Mouse (Mus musculus): ENCODE data around the gene Sag. TPM values are rescaled to one million over a fixed set of nuclear protein-coding genes. Genes with fewer than 3 reads are reported as not detected.

Gene Sag
- polyA plus RNA-seq, 1 experiment from 2014 or later, result 2.1 TPM

DNA sequence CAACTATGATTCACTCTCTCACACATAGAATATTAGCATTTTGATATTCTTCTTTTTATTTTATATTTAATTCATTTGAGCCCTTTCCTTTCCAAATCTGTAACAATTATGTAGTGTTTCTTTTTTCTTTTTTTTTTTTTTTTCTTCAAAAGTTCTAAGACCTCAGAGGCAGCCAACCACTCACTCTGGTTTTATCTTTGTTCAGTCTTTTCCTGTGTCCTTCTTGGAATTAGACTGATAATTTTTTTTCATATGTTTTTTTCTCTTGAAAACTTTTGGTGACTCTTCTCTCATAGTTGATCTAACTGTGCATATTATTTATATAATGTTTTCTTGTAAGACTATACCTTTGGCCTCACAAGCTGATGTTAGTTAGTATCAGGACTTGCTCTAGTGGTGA lies 79.1 kb downstream of the Sag start:
- no peaks in the 10 kb centered on the region for H3K27me3 ChIP-seq (ENCODE audit: control insufficient read depth, insufficient read depth, low read length)
- H3K4me2 ChIP-seq (ENCODE audit: low read length), result no peak overlapping the region
- H3K36me3 ChIP-seq (ENCODE audit: control insufficient read depth, insufficient read depth, low read length), result 0 out of 2 replicates have a peak, but pooled peaks cover 11% of the 10 kb centered on the region
- no peak overlapping the region for H3K9ac ChIP-seq (replicated peaks; ENCODE audit: low read length)
- H3K27ac ChIP-seq (replicated peaks; ENCODE audit: low read depth, low read length), result no peak overlapping the region
- DNase-seq, result no peak
- no peaks in the 10 kb centered on the region for H3K9me3 ChIP-seq (ENCODE audit: control insufficient read depth, low read length)
- no peak overlapping the region for H3K4me3 ChIP-seq (replicated peaks; ENCODE audit: low read depth, low read length)
- H3K4me1 ChIP-seq (ENCODE audit: control insufficient read depth, insufficient read depth, low read length), result peaks cover 3% of the 10 kb centered on the region; the same call in 1 of the 2 replicates
- ATAC-seq (ENCODE audit: low FRiP score, low TSS enrichment), result no peak

DNA sequence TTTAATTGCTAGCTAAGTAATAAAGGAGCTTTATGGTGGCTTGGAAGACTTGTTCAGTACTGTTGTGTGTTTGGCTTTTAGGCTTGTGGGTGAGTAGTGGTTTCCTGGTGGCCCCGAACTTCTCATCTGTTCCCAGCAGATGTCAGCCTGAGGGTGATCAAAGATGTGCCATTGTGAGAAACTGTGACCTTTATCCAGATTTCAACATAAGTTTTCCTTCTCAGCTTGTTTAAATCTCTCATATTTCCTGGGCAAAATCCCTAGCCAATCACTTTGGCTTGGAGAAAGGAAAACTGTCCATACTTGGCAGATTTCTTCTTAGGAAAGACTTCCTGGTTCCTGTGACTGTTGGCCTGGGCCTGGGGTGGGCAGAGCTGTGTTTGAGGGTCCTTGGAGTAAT lies 87.5 kb downstream of the Sag start:
- no peak overlapping the region for H3K4me2 ChIP-seq (ENCODE audit: low read length)
- H3K4me3 ChIP-seq (replicated peaks; ENCODE audit: low read depth, low read length), result no peak overlapping the region
- no peak overlapping the region for H3K27ac ChIP-seq (replicated peaks; ENCODE audit: low read depth, low read length)
- DNase-seq (no peak), ATAC-seq (ENCODE audit: low FRiP score, low TSS enrichment) (no peak)
- no peaks in the 10 kb centered on the region for H3K4me1 ChIP-seq (ENCODE audit: control insufficient read depth, insufficient read depth, low read length)
- H3K9ac ChIP-seq (replicated peaks; ENCODE audit: low read length), result no peak overlapping the region
- H3K36me3 ChIP-seq (ENCODE audit: control insufficient read depth, insufficient read depth, low read length), result no peaks in the 10 kb centered on the region
- no peaks in the 10 kb centered on the region for H3K27me3 ChIP-seq (ENCODE audit: control insufficient read depth, insufficient read depth, low read length)
- WGBS, result 88% methylated on average over 1 of the region's 1 CpGs
- H3K9me3 ChIP-seq (ENCODE audit: control insufficient read depth, low read length), result no peaks in the 10 kb centered on the region

DNA sequence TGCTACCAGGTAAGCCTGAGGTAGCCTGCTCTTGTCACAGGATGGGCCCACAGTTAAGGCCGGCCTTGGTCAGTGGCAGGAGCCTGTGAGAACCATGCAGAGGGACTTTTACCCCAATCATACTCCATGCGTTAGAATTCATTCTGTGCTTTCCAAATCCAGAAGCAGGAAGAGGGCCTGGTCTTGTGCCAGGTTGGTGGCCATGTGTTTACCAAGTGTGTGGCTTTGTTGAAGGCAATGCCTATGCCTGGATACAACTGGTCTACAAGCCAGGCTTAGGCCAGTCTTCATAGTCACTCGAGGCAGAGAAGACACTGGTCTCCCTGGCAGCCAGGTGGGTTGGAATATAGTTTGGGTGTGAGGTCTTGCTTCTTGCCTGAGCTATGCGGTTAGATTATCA lies 88.2 kb downstream of the Sag start:
- Histone ChIP-seq H3K9me3 (ENCODE audit: control insufficient read depth, low read length) (no peaks in the 10 kb centered on the region), H3K4me2 (ENCODE audit: low read length) (no peak overlapping the region)
- WGBS, result 96% methylated on average over 4 of the region's 4 CpGs

DNA sequence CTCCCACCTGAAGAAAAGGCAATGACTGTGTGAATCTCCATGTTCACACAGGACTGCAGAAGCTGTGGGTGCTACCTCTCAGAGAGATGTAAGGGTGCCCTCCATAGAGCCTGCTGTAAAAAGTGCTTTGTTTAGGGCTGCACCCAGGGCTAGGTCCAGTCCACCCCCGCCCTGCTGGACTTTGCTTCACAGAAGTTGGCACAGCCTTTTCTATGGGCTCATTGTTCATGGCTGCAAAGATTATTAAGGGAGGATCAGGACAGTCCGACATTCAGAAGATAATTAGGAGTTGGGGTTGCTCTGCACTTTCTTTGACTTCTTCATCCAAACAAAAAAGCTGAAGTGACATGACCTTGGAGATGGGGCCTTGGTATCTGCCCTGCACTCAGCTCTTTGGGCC lies 89.0 kb downstream of the Sag start:
- no peaks in the 10 kb centered on the region for H3K4me1 ChIP-seq (ENCODE audit: control insufficient read depth, insufficient read depth, low read length)
- H3K4me2 ChIP-seq (ENCODE audit: low read length), result no peak overlapping the region
- H3K36me3 ChIP-seq (ENCODE audit: control insufficient read depth, insufficient read depth, low read length), result no peaks in the 10 kb centered on the region
- ATAC-seq (ENCODE audit: low FRiP score, low TSS enrichment) (no peak), DNase-seq (no peak)
- H3K9ac ChIP-seq (replicated peaks; ENCODE audit: low read length), result no peak overlapping the region
- 53% methylated on average over 2 of the region's 2 CpGs for WGBS
- no peak overlapping the region for H3K27ac ChIP-seq (replicated peaks; ENCODE audit: low read depth, low read length)
- no peaks in the 10 kb centered on the region for H3K27me3 ChIP-seq (ENCODE audit: control insufficient read depth, insufficient read depth, low read length)
- H3K4me3 ChIP-seq (replicated peaks; ENCODE audit: low read depth, low read length), result no peak overlapping the region
- no peaks in the 10 kb centered on the region for H3K9me3 ChIP-seq (ENCODE audit: control insufficient read depth, low read length)

More for the DNA sequence above, 88.2 kb downstream of the Sag start:
- no peak overlapping the region for H3K27ac ChIP-seq (replicated peaks; ENCODE audit: low read depth, low read length)
- H3K36me3 ChIP-seq (ENCODE audit: control insufficient read depth, insufficient read depth, low read length), result no peaks in the 10 kb centered on the region
- no peaks in the 10 kb centered on the region for H3K4me1 ChIP-seq (ENCODE audit: control insufficient read depth, insufficient read depth, low read length)
- DNase-seq (no peak), ATAC-seq (ENCODE audit: low FRiP score, low TSS enrichment) (no peak)
- no peak overlapping the region for H3K9ac ChIP-seq (replicated peaks; ENCODE audit: low read length)
- H3K4me3 ChIP-seq (replicated peaks; ENCODE audit: low read depth, low read length), result no peak overlapping the region
- no peaks in the 10 kb centered on the region for H3K27me3 ChIP-seq (ENCODE audit: control insufficient read depth, insufficient read depth, low read length)

DNA sequence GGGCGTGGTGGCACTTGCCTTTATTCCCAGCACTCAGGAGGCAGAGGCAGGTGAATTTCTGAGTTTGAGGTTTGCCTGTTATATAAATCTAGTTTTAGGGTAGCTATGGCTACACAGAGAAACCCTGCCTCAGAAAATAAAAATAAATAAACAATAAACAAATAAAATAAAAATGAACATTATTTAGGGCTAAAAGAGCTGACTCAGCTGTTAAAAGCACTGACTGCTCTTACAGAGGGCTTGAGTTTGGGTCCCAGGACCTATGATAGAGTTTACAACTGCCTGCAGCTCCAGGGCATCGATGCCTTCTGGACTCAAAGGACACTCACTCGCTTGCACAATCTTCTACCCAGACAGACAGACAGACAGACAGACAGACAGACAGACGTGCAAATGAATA lies 89.9 kb downstream of the Sag start:
- H3K27me3 ChIP-seq (ENCODE audit: control insufficient read depth, insufficient read depth, low read length), result no peaks in the 10 kb centered on the region
- H3K4me3 ChIP-seq (replicated peaks; ENCODE audit: low read depth, low read length), result no peak overlapping the region
- no peak overlapping the region for H3K4me2 ChIP-seq (ENCODE audit: low read length)
- 93% methylated on average over 4 of the region's 4 CpGs for WGBS
- no peaks in the 10 kb centered on the region for H3K4me1 ChIP-seq (ENCODE audit: control insufficient read depth, insufficient read depth, low read length)
- no peak overlapping the region for H3K9ac ChIP-seq (replicated peaks; ENCODE audit: low read length)
- no peaks in the 10 kb centered on the region for H3K9me3 ChIP-seq (ENCODE audit: control insufficient read depth, low read length)
- no peak for ATAC-seq (ENCODE audit: low FRiP score, low TSS enrichment)
- DNase-seq, result no peak
- H3K36me3 ChIP-seq (ENCODE audit: control insufficient read depth, insufficient read depth, low read length), result no peaks in the 10 kb centered on the region
- no peak overlapping the region for H3K27ac ChIP-seq (replicated peaks; ENCODE audit: low read depth, low read length)

Other genes with a start within 250 kb of the Sag start
- 13.0 and 16.6 TPM in 2 replicates for gene Ngef, start 229.8 kb upstream of the Sag start, polyA plus RNA-seq (2014; fragmentation: Nextera tagmentation; extraction: Ambion mirVana)
- 1.9 and 4.6 TPM in 2 replicates for gene Inpp5d, start 183.4 kb upstream of the Sag start, polyA plus RNA-seq (2014; fragmentation: Nextera tagmentation; extraction: Ambion mirVana)
- gene Atg16l1, start 47.8 kb upstream of the Sag start, polyA plus RNA-seq (2014; fragmentation: Nextera tagmentation; extraction: Ambion mirVana), result 66.5 and 77.2 TPM in 2 replicates
- gene Dgkd, start 49.6 kb downstream of the Sag start, polyA plus RNA-seq (2014; fragmentation: Nextera tagmentation; extraction: Ambion mirVana), result 48.0 and 50.2 TPM in 2 replicates
- 15.2 and 22.4 TPM in 2 replicates for gene Usp40, start 204.9 kb downstream of the Sag start, polyA plus RNA-seq (2014; fragmentation: Nextera tagmentation; extraction: Ambion mirVana)